Mouse (Mus musculus): ENCODE measurements at regions not wholly inside any gene's neighbourhood (a gene's known extent, or its start where the extent isn't known, plus 50 kb on each side); places are given as distances from the start of the nearest gene placed in this dataset.
A peak's percentile ranks its signal among the peaks of the same experiment; 100 is the strongest.

DNA sequence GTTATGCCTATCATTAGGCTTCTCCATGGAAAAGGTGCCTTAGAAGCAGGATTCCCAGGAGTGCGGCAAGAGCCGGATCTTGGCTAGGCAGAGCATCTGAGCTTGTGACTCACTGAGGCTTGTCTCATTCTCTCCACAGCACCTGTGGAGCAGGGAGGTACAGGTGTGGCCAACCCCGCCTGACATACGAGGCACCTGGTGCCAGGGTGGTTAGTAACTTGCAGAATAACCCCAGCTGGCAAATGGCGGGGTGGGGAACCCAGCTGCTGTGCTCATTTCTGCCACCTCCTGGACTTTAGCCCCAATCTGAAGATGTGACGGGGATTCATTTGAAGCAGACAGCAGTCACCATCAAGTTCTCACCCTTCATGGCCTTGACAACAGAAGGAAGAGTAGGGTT lies 96.2 kb downstream of the Pdgfra start:
- ATAC-seq (replicated peaks; ENCODE audit: low read depth, poor library complexity, severe bottlenecking), result no peak

DNA sequence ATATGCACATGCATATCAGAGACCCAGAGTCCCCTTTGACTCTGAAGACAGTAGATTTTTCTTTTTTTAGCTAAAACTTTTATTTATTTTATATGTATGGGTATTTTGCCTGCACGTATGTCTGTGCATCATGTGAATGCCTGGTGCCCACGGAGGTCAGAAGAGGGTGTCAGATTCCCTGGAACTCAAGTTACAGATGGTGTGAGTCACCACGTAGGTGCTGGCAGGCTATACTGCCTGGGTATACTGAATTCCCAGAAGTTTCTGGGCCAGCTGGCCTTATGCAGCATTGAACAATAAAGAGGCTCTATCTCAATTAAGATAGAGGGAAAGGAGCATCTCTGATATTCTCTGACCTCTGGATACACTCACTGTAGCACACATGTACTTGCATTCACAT lies 97.6 kb downstream of the Pdgfra start:
- no peak for ATAC-seq (replicated peaks; ENCODE audit: low read depth, poor library complexity, severe bottlenecking)

DNA sequence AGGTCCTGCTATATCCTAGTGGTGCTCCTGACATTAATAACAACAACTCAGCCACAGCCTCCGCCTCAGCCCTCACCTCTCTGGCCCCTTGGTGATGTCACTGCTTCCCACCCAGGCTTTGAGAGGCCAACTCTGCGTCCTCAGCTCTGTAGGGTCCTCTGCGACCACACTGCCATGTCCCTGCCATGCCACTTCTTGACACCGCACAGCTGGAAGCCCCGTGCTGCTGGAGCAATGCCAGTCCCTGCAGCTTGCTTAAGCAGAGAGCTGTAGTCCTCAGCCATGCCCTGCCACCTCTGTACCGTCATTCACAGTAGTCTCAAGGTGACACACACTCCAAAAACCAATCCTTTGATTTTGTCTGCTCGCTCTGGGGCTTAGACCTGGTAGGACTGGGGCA lies 101.3 kb downstream of the Pdgfra start:
- no peak for ATAC-seq (replicated peaks; ENCODE audit: low read depth, poor library complexity, severe bottlenecking)

DNA sequence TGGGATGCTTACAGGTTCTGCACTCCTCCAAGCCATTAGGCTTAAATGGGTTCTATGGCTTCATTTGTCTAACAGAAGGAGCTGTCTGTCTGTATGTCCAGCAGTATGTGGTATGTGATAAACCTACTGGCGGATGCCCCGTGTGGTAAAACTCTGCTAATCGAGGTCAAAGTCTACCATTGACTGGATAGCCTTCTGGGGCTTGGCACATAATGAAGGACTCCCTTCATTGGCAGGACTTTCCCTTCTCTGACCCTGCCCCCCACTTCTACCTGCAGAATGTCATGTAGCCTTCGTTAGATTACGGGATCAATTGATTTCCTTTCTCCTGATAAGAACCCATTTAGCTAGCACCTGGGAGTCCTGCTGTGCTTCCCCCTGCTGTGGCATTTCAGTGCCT lies 101.7 kb downstream of the Pdgfra start:
- ATAC-seq (replicated peaks; ENCODE audit: low read depth, poor library complexity, severe bottlenecking), result no peak

DNA sequence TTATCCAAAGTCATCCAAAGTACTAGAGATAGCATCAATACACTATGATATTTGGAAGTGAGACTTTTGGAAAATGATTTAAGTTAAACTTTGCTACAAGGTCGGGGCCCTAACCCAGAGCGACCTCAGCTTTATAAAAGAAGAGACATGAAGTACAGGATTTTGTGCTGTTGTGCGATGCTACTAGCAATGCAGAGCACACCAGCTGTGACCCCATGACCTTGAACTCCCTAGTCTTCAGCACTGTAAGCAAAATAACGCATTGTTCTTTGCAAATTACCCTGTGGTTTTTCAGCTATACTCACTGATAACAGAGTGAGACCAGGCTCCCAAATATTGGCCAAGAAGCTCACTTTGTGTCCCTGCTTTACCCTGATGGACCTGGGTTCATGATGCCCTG lies 104.1 kb downstream of the Pdgfra start:
- ATAC-seq (replicated peaks; ENCODE audit: low read depth, poor library complexity, severe bottlenecking), result no peak

DNA sequence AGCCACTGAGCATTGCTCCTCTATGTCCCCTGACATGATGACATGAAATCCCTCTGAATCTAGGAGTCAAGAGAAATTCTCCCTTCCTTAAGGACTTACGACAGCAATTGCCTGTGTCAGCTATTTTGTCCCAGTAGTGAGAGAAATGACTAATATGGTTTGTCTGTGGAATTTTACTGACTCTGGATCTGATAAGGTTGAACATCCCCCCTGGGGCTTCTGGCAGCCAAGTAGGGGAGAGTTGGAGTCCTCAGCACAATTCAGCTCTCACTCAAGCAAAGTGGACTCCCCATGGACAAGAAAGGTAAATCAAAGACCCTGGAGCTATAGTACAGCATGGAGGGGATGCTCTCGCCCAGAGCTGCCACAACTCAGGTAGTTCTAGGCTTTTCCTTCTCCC lies 105.0 kb downstream of the Pdgfra start:
- no peak for ATAC-seq (replicated peaks; ENCODE audit: low read depth, poor library complexity, severe bottlenecking)

- no peak for ATAC-seq (replicated peaks; ENCODE audit: low read depth, poor library complexity, severe bottlenecking)
These were observed 108.2 kb downstream of the Pdgfra start for GRCm38 (mm10) chr5:75260247-75260646.

DNA sequence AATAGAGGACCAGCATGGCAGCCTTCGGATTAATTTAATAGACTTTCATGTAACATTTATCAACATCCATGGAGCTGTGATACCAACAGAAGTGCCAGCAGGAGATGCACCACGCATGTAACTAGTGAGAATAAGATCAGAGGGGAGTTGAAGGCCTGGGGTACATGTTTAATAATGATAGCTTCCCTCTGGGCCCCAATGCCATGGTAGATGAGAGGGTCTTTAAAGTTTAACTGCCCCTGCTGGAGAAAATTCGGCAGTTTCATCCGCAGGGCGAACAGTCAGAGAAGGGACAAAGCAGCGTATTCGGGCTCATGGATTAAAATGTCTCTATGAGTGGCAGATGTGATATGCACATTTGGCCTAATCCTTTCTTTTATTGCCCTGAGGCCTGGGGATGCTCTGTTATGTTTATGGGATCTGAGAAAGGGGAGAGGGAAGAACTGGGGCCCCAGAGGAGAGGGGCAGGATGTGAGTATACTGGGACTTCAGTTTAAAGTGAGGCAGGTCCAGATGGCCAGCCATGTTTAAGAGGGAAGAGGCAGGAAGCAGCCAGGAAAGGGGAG lies 114.1 kb downstream of the Pdgfra start:
- ATAC-seq (replicated peaks; ENCODE audit: low read depth, poor library complexity, severe bottlenecking), result no peak

DNA sequence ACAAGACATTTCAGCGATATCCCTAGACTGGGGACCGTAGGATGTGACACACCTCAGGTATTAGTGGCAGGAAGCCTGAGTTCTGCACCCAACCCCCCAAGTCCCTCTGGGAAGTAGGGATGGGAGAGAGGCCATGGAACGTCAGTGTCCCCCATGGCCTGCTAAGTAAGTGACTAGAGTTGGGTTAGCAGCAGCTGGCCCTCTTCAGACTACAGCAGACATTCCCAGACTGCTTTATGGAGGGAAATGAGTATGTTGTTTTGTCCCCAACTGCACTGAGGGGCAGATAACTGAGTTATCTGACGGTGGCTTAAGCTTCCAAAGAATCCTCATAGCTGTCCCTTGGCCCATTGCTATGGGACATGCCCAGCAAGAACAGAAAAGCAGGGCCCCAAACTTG lies 114.8 kb downstream of the Pdgfra start:
- ATAC-seq (replicated peaks; ENCODE audit: low read depth, poor library complexity, severe bottlenecking), result no peak

DNA sequence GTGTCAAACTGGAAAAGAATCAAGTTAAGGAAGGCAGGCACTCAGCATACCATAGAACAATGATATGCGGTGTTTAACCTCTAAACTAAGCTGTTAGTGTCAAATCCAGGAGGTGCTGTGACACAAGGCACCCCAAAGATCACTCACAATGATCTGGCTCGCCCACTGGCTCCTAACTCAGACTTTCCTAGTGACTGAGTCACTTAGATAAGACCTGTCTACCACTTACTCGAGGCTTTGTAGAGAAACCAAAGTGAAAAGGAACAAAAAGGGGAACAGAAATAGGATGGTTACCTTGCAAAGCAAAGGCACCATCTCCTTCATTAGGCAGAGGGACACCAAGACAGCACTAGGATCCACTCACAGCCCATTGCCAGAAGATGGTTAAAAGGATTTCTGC lies 115.7 kb downstream of the Pdgfra start:
- ATAC-seq (replicated peaks; ENCODE audit: low read depth, poor library complexity, severe bottlenecking), result peak; percentile 84

DNA sequence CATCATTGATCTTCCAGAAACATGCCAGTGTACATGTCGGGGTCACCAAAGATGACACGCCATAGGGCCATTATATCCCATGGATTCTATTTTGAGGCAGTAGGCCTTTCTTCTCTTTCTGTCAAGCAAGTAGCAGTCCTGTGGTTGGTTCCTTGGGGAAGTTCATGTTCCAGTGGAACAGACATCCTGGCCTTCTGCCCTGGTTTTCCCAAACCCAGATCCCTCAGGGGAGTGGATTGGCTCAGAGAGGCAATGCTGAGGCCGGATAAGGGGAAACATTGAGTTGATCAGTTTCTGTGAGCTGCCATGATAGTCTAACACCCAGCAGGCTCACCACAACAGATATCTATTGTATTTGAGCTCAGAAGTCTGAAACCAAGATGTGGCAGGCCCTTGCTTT lies 125.9 kb downstream of the Pdgfra start:
- ATAC-seq (replicated peaks; ENCODE audit: low read depth, poor library complexity, severe bottlenecking), result no peak

DNA sequence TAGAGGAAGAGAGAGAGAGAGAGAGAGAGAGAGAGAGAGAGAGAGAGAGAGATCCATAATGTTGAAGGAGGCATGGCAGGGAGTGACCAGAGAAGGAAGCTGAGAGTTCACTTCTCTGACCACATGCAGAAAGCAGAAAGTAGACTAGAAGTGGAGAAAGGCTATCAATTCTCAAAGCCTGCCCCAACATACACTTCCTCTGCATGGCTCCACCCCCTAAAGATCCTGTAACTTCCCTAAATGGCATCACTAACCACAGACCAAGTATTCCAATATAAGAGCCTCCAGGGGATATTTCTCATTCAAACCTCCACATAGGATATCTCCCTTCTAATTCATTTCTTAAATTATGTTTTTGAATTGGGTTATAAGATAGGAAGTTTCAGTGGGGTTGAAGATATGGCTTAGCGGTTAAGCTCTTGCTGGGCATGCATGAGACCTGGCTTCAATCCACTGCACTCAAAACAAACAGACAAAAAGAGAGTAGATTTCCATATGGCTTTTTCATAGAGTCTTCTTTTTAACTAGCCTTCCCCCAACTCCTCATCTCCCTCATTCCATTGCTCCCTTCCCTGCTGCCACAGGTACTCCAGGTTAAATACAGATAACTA lies 127.6 kb downstream of the Pdgfra start:
- peak; percentile 87 for ATAC-seq (replicated peaks; ENCODE audit: low read depth, poor library complexity, severe bottlenecking)

- ATAC-seq (replicated peaks; ENCODE audit: low read depth, poor library complexity, severe bottlenecking), result 0 out of 2 replicates have a peak, but pooled peaks have one; percentile 12
These were observed 128.6 kb downstream of the Pdgfra start for GRCm38 (mm10) chr5:75280698-75281097.

- no peak for ATAC-seq (replicated peaks; ENCODE audit: low read depth, poor library complexity, severe bottlenecking)
These were observed 129.4 kb downstream of the Pdgfra start for GRCm38 (mm10) chr5:75281510-75281909.

GRCm38 (mm10) chr5:75282617-75283016 lies 130.5 kb downstream of the Pdgfra start:
- no peak for ATAC-seq (replicated peaks; ENCODE audit: low read depth, poor library complexity, severe bottlenecking)

- no peak for ATAC-seq (replicated peaks; ENCODE audit: low read depth, poor library complexity, severe bottlenecking)
These were observed 131.7 kb downstream of the Pdgfra start for GRCm38 (mm10) chr5:75283841-75284240.

DNA sequence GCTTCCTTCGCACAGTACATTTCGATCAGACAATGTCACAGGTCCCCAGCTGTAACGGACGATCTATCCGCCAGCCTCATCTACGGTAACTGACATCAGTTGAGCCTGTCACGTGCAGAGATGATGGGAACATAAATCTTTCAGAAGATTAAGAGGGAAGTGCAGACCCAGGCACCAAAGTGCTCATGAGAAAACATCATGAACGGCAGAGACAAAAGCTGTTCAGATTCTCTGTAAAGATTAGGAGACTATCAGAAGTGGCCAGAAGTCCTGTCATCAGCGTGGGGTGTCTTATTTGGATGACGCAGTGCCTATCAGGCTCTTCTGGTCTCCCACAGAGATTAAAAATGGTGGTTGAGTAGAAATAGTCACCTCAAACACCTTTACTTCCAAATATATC lies 133.9 kb downstream of the Pdgfra start:
- ATAC-seq (replicated peaks; ENCODE audit: low read depth, poor library complexity, severe bottlenecking), result peak; percentile 52

- ATAC-seq (replicated peaks; ENCODE audit: low read depth, poor library complexity, severe bottlenecking), result no peak
These were observed 143.6 kb downstream of the Pdgfra start for GRCm38 (mm10) chr5:75295676-75296075.

DNA sequence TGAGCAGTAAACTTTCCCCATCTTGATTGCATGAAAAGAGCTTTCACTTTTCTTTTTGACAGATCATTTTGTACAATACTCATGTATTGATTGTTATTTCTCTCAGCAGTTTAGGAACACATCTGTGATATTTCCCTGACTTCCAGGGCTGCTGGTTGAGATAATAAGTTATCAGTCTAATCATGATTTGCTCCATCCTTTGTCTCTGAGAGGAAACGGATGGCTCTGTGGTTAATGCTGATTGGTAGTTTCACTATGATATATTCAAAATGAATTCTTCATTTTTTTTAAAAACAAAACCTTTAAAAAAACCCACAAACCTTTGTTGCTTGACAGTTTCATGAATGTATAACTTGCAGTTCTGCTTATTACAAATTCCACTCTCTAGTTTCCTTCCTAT lies 160.8 kb downstream of the Pdgfra start:
- ATAC-seq (replicated peaks; ENCODE audit: low read depth, poor library complexity, severe bottlenecking), result no peak

GRCm38 (mm10) chr5:75315956-75316355 lies 163.9 kb downstream of the Pdgfra start:
- ATAC-seq (replicated peaks; ENCODE audit: low read depth, poor library complexity, severe bottlenecking), result no peak

GRCm38 (mm10) chr5:75320536-75320935 lies 168.4 kb downstream of the Pdgfra start:
- no peak for ATAC-seq (replicated peaks; ENCODE audit: low read depth, poor library complexity, severe bottlenecking)

DNA sequence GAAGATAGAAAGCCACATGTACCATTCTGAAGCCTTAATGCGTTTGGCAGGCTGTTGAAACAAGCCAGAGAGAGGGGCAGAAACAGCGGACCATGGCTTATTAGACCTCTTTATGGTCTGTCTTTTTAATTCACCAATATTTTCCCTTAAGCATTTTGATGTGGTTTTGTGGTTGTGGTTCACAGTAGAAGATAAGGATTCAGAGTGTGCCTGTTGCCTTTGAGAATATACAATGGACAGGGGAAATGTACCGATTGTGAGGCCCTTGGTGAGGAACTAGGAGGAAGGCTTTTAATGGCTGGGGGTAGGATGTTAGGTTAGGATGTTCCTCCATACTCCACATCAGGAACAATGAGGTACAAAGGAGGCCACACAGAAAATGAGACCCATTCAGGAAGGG lies 182.0 kb downstream of the Pdgfra start:
- peak; percentile 72 for ATAC-seq (replicated peaks; ENCODE audit: low read depth, poor library complexity, severe bottlenecking)
